Mouse (Mus musculus): ENCODE results near the gene Ssh3.

The Ssh3 gene

GRCm38 (mm10) chr19:4214771-4215450, 54.1 kb downstream of the Ssh3 start:
- peak in 1 of 2 experiments; percentile 48 for DNase-seq

GRCm38 (mm10) chr19:4214071-4214770, 54.8 kb downstream of the Ssh3 start, which contains the start of the genes Clcf1 and AC109138.7:
Gene Clcf1 (plus strand): TSS chr19:4214238.
Gene AC109138.7 (plus strand): TSS chr19:4214357.
- DNase-seq, result peak; percentile 83 to 86

GRCm38 (mm10) chr19:4213524-4213974, 55.4 kb downstream of the Ssh3 start:
- no peak for DNase-seq

GRCm38 (mm10) chr19:4211891-4212588, 56.9 kb downstream of the Ssh3 start:
- DNase-seq, result no peak

Measured in B cell, adult 2 months (primary cell).